Mouse (Mus musculus) ES-E14 (cell line): Measurements from ENCODE around the gene Best2. TPM values are rescaled to one million over a fixed set of nuclear protein-coding genes. Genes with fewer than 3 reads are reported as not detected.

Experiments
- DNase-seq: peaks from one replicate; pipeline ENCODE4 v3.0.0-alpha.2; 2013; ENCODE audit warnings: low read depth, low spot score
- H3K27ac ChIP-seq: 2 replicates; pipeline ENCODE4 v1.5.1; 2012; ENCODE audit warnings: low read depth, mild to moderate bottlenecking, low read length, moderate library complexity, mixed read lengths; ENCODE audit not compliant: poor library complexity, insufficient read depth, severe bottlenecking
- H3K36me3 ChIP-seq: 2 replicates; pipeline ENCODE4 v1.6.1; 2012; ENCODE audit warnings: mild to moderate bottlenecking, low read length, moderate library complexity, mixed read lengths; ENCODE audit not compliant: control insufficient read depth, poor library complexity, insufficient read depth, severe bottlenecking
- H3K4me1 ChIP-seq, 2 experiments: fragments of 150-350 bp in 1 of 2; sonication (generic) in 1 of 2; 2 replicates each; pipeline ENCODE4 v1.6.1; 2012; ENCODE audit warnings: low read length in 2 of 2, mild to moderate bottlenecking in 1 of 2, mixed read lengths in 1 of 2; ENCODE audit not compliant: control insufficient read depth in 2 of 2, insufficient read depth in 2 of 2, poor library complexity in 1 of 2
- H3K4me3 ChIP-seq, 2 experiments: fragments of 150-350 bp in 1 of 2; sonication (generic) in 1 of 2; 2 replicates each; pipeline ENCODE4 v1.5.1; 2012; ENCODE audit warnings: low read length in 2 of 2, low read depth in 1 of 2, mild to moderate bottlenecking in 1 of 2, mixed read lengths in 1 of 2; ENCODE audit not compliant: insufficient read depth in 1 of 2, poor library complexity in 1 of 2, severe bottlenecking in 1 of 2
- H3K9ac ChIP-seq: 2 replicates; pipeline ENCODE4 v1.6.1; 2012; ENCODE audit warnings: low read depth, mild to moderate bottlenecking, low read length, mixed read lengths; ENCODE audit not compliant: poor library complexity, insufficient read depth, severe bottlenecking
- H3K9me3 ChIP-seq: fragments of 150-350 bp; sonication (generic); 2 replicates; pipeline ENCODE4 v1.6.1; 2012; ENCODE audit warnings: low read depth, mild to moderate bottlenecking, low read length; ENCODE audit not compliant: control insufficient read depth, insufficient read depth
- CHD2 ChIP-seq: IDR thresholded peaks from 2 replicates; pipeline ENCODE4 v1.6.1; 2014; ENCODE audit warnings: mild to moderate bottlenecking, low read depth, low read length, inconsistent platforms
- HCFC1 ChIP-seq: IDR thresholded peaks from 2 replicates; pipeline ENCODE4 v1.6.1; 2012; ENCODE audit warnings: low read length, inconsistent platforms, borderline replicate concordance; ENCODE audit not compliant: insufficient read depth
- MAFK ChIP-seq: IDR thresholded peaks from 2 replicates; pipeline ENCODE4 v1.6.1; 2014; ENCODE audit warnings: mild to moderate bottlenecking, low read depth, low read length, inconsistent platforms; ENCODE audit not compliant: insufficient read depth
- ZC3H11A ChIP-seq: IDR thresholded peaks from 2 replicates; pipeline ENCODE4 v1.6.1; 2012; ENCODE audit warnings: low read depth, mild to moderate bottlenecking, inconsistent platforms, low read length, borderline replicate concordance
- ZNF384 ChIP-seq: IDR thresholded peaks from 2 replicates; pipeline ENCODE4 v1.6.1; 2012; ENCODE audit warnings: low read depth, low read length, inconsistent platforms
- in situ Hi-C, 2 experiments: fragments of 600-800 bp; cut with MboI; formaldehyde crosslinking; loops; one replicate each; pipeline ENCODE4 v1.15.1; 2025; ENCODE audit warnings: low sequenced_read_pairs in 2 of 2, inconsistent platforms in 1 of 2; ENCODE audit not compliant: unreplicated experiment in 2 of 2
- total RNA-seq: library from RNA; depleted of rRNA; stranded (reverse); fragments of 300-350 nt; gene quantifications from 2 replicates; pipeline ENCODE4 v1.2.3, GENCODE M21; 2012

The Best2 gene
- total RNA-seq, 1 experiment = 0.22 TPM

GRCm38 (mm10) chr8:84968650-84969049, 45.7 kb downstream of the Best2 start:
- Histone ChIP-seq H3K27ac (no peak overlapping the region), H3K4me3 (peak overlapping the region; percentile 77 to 96), H3K36me3 (peaks cover 12% of the 10 kb centered on the region), H3K4me1 (peaks cover 2 to 19% of the 10 kb centered on the region in 2 experiments; a peak in 3 of 4 replicates), H3K9ac (peak overlapping the region; percentile 6; the same call in 1 of the 2 replicates), H3K9me3 (no peaks in the 10 kb centered on the region)
- in situ Hi-C loops = loop anchor here in 1 of 2 experiments (25.0 kb wide), 1 partner anchor 444 kb away; no protein-coding TSS in a partner anchor
- no peak for TF ChIP-seq MAFK
- no peak for DNase-seq

GRCm38 (mm10) chr8:84967532-84968304, 46.6 kb downstream of the Best2 start:
- in situ Hi-C loops = loop anchor here in 1 of 2 experiments (25.0 kb wide), 1 partner anchor 445 kb away; no protein-coding TSS in a partner anchor
- no peak for DNase-seq
- Histone ChIP-seq H3K4me1 (peaks cover 2 to 19% of the 10 kb centered on the region in 2 experiments; a peak in 3 of 4 replicates), H3K36me3 (peaks cover 16% of the 10 kb centered on the region), H3K27ac (no peak overlapping the region; the same call in 1 of the 2 replicates), H3K4me3 (no peak overlapping the region), H3K9me3 (no peaks in the 10 kb centered on the region), H3K9ac (no peak overlapping the region)
- TF ChIP-seq ZNF384 (no peak), ZC3H11A (no peak), MAFK (no peak), CHD2 (no peak), HCFC1 (no peak)

- Histone ChIP-seq H3K4me1 (peaks cover 2 to 19% of the 10 kb centered on the region in 2 experiments; a peak in 3 of 4 replicates), H3K36me3 (peaks cover 15% of the 10 kb centered on the region), H3K9me3 (no peaks in the 10 kb centered on the region), H3K4me3 (no peak overlapping the region), H3K9ac (peak overlapping the region; percentile 55; the same call in 1 of the 2 replicates), H3K27ac (peak overlapping the region; percentile 42)
- DNase-seq = no peak
- in situ Hi-C loops = loop anchor here in 1 of 2 experiments (25.0 kb wide), 1 partner anchor 446 kb away; no protein-coding TSS in a partner anchor
- TF ChIP-seq ZC3H11A (no peak), ZNF384 (no peak), HCFC1 (no peak), MAFK (no peak), CHD2 (no peak)
Measured at GRCm38 (mm10) chr8:84966603-84967002, 47.7 kb downstream of the Best2 start.

- peak overlapping the region; percentile 90 to 100 for H3K4me3 ChIP-seq
- H3K9me3 ChIP-seq = no peaks in the 10 kb centered on the region
- peak overlapping the region; percentile 84 for H3K9ac ChIP-seq
- DNase-seq = no peak
- H3K36me3 ChIP-seq = peaks cover 10% of the 10 kb centered on the region
- in situ Hi-C loops = loop anchor here in 1 of 2 experiments (25.0 kb wide), 1 partner anchor 446 kb away; no protein-coding TSS in a partner anchor
- TF ChIP-seq ZC3H11A (no peak), ZNF384 (no peak), HCFC1 (peak; percentile 95)
- H3K4me1 ChIP-seq = peaks cover 2 to 17% of the 10 kb centered on the region in 2 experiments; a peak in 3 of 4 replicates
- peak overlapping the region; percentile 50 for H3K27ac ChIP-seq
Measured at GRCm38 (mm10) chr8:84965731-84966291, 48.5 kb downstream of the Best2 start.
